Mouse (Mus musculus) cerebellum, adult 8-10 months (tissue): ENCODE measurements around the gene Lgr5.

Experiments used
- DNase-seq: peaks from one replicate; pipeline ENCODE4 v3.0.0; 2022

Lgr5 gene

DNA sequence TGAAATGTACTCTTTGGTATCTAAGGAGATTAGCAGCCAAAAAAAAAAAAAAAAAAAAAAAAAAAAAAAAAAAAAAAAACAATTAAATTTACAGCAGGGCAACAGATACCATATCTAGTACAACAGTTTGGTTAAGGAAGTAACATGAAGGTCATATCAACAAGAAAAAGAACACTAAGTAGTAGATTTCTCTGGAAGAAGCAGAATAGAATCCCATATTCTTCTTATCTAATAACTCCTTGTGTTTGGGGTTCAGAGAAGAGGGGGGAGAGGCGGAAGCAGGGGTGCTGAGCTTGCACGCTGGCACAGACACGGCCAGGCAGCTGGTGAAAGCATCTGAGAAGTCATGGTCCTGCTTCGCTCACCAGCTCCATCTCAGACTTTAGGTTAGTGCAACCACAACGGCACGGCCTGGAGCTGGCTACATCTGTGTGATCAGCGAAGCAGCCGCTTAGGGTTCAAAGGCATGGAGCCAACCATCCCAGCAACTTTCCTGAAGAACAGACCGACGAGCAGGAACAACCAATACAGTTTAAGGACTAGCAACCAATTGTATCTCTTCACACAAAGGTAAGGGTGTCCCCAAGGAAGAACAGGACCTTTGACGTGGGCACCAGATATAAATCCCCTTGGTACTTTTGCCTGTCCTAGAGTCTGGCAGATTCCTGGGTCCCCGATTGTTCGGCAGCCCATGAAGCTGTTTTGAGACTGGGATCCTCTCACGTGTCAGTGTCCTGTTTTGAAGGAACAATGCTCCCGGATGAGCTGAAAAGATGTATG is 17.7 kb downstream of the Lgr5 start, which contains the start of gene A930009A15Rik:
Gene A930009A15Rik (plus strand): TSS at position 275 of the 780 bp plus-strand sequence.
- DNase-seq = no peak

DNA sequence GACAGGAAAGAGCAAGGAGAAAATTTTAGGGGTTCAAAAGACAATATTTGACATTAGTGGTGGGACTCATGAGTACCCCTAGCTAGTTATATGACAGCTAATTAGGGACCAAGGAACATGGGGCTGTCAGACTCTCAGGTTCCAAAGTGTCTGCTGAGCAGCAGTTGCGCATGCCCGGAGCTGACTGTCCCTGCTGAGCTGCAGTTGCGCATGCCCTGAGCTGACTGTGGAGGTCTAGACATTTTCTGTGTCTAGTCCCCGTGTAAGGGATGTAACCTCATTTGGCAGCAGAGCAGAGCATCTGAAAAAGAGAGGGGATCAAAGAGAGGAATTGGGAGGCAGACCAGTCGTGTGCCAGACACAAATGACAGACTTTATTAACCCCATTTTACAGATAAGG is 23.6 kb downstream of the Lgr5 start:
- no peak for DNase-seq

DNA sequence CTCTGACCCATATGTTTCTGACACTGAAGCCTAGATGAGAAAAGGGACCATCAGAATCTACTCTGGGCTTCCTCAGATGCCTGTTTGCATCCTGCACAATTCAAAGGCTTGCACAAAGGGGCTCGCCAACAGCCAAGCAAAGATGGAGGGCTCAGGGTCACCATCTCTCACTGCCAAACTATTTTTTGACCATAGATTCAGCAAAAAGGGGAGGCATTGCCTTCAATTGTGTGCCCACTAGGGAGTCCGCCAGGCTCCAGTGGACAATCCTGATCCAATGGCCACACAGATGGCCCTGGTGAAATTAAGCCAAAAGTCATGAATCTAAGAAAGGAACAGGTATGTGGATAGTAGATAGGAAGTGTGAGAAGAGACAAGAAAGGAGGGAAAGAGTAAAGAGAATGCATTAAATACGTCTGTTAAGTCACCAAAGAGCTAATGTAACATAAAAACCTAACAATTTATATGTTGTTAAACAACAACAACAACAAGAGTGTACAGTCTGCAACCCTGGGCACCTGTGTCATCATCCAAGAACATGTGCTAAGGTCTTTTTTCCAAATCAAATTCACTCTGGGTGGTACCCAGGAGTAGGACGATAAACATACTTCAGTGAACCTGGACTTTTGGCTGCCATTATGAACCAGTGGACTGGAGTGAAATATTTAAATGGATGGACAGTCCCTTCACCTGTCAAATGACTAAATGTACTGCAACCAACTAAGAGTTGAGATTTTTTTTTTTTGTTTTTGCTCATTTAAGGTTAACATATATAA is 24.5 kb downstream of the Lgr5 start:
- DNase-seq = peak; percentile 50

DNA sequence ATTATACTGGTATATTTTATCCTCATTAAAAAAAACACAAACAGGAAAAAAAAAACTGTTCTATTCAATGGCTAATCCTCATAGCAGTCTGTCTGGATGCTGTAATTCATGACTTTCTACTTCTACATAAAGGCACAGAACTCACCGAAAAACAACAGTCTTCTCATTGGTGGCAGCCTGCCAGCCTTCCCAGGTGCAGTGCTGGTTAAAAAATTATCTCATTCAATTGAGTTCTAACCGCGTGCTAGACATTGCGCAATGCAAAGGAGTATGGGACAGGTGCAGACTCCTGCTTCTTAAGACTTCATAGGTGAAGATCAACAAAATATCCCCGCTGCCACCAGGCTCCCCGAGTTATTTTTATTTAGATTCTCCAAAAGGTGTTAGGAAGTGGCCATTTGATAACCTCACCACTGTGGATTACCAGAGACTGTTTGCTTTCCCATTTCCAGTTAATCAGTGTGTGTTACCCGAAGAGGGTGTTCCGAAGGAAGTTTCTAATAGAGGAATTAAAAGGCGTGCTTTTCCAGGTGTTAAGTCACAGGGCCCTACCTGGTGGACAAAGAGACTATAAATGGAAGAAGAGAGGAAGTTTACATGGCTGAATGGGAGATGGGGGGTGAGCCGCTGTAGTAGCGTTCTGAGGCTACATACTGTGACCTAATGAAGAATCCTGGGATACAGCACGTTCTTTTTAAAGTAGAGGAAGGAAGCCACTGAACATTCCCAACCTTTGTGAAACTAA is 26.3 kb downstream of the Lgr5 start:
- DNase-seq = peak; percentile 33

DNA sequence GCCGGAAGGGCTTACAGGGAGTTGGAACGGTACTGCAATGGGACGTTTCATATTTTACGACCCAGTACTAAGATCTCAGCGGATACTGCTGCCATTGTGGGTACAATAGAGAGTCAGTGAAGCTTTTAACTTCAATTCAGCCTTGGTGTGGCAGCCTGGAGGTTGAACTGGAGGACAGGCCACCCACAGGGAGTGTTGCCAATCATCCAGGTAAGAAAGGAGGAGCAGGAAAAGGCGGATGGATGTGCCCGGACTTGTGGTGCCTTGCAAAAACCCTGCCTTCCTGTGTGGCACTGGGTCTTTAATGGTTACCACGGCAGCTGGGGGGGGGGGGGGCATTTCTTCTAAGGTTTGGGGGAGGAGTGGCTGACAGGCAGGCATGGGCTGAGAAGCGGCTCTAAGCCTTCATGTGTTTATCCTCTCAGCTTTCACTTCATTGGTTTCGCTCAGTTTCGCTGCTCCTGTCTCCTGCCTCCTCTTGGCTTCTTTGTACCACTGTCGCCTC is 30.8 kb downstream of the Lgr5 start:
- DNase-seq = no peak

DNA sequence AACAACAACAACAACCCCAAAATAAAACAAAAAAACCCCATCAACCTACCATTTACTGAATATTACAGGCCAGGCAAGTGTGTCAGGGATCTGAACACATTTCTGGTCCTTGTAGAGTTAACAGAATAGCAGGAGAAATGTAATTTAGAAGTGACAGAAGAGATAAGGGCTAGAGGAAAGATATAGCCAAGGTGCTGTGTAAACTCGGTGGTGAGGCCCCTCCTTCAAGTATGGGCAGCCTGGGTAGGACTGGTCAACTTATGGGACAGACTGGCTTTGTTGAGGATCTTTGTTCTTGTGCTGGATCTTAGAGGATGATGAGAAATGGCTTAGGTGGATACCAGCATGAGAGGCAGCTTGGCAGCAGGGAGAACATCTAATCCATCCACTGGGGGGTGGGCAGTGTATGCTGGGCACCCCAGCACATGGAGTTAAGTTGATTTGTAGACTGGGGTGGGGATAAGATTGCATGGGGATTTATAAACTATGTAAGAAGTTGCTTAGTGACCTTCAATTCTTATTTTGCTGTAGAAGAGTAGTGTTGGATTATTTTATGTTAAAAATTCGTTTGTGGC is 32.3 kb downstream of the Lgr5 start:
- DNase-seq = no peak

DNA sequence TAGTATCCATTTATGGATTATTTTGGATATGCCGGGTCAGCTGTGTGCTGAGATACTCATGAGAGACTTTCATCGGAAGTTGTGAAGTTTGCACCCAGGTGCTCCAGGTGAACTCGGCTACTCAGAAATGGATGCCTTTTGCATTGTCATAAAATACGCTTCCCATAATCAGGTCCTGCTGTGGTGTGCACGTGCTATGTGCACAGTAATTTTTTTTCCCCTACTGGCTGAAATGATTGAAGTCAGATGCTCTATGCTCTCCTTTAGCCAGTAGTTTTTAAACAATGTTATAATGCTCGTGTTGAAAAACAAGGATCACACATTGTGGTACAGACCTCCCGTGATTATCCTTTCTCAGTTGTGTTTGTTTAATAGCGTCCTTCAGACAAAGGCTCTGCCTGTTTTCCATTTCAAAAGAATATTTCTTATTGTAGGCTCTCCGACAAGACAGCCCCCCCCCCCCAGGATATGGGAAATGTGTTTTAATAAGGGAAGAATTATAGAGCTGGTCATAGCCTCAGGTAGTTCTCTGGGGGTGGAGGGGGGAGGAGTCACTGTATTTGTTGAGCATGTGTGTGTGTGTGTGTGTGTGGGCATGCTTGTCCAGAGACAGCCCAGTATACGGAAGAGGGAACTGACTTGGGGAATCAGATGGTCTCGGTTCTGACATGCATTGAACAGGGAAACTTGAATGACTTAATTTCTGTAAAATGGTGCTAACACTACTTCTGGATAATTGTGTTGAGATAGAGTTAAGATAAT is 34.0 kb downstream of the Lgr5 start:
- no peak for DNase-seq

DNA sequence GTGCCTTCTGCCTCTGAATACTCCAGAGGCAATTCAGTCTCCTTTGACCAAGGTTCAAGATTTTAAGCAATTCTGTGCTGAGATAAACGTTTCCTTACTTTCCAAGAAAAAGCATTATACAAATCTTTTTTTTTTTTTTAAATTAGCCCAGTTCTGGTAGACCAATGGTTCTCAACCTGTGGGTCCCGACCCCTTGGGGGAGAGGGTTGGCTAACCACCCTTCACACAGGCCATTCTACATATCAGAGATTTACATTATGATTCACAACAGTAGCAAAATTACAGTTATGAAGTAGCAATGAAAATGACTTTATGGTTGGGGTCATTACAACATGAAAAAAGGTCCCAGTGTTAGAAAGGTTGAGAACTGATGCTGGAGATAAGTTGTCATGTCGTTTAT is 36.5 kb downstream of the Lgr5 start:
- no peak for DNase-seq

DNA sequence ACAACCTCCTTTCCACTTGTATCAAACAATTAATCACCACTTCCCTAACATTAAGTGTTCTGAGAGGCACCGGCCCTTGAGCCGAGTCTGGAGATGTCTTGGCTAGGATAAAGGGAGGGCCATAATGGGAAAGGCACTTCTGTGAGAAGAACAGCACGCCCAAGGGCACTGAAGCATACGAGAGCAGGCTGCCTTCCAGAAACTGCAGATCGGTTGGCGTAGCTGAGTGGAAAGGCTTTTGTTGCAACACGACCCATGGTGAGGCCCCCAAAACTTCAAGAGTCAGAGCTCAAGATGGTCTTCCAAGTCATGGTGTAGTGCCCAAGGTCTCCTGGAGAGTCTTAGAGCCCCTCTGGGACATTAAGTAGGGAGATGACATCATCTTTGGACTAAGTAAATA is 37.3 kb downstream of the Lgr5 start:
- DNase-seq = no peak

DNA sequence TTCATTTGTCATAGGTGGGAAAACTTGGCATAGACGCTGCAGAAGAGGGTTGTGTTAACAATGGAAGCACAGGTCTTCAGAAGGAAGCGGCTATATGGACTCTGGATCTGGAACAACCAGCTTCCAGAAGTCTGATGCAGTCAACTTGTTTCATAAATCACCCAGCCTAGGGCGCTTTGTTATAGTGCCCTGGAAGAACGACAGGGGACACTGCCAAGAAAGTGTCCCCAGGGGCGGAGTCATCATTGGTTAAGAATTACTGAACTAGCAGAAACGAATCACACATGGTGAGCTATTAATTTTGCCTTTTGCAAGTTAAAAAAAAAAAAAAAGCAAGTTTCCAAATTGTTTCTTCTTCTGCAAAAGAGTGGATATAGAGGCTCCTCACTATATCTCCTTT is 44.7 kb downstream of the Lgr5 start:
- no peak for DNase-seq

DNA sequence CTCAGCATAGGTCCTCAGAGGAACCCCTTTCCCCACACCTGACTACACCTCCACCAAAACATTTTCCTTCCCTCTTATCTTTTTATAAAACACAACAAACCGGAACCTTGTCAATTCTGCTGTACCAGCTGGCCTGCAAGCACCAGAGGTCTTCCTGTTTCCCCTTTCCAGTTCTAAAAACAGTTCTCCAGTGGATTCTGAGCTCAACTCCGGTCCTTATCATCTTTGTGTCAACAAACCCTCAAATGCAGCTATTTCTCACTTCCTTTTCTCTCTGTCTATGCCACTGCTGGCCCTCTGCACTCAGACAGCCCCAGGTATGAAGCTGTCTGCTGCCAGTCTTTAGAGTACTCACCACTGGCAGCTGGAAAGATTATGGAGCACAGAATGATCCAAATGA is 56.8 kb downstream of the Lgr5 start:
- DNase-seq = no peak

DNA sequence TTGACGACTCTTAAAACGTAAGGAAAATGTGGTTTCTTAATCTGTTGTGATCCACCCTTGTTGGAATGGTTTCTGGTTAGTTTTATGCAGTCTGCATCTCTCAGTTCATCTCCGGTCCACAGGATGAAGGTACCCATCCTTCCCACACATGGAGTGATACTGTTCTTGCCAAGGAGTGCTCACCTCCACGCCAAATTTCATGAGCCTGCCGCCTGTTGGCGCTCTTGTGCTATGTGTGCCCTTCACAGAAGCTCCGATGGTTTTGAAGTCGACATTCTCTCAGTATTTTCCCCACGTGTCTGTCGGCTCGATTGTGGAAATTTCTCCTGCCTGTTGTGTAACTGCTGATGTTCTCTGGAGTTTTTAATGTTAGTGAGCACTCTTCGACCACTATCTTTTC is 57.8 kb downstream of the Lgr5 start:
- peak; percentile 18 for DNase-seq

DNA sequence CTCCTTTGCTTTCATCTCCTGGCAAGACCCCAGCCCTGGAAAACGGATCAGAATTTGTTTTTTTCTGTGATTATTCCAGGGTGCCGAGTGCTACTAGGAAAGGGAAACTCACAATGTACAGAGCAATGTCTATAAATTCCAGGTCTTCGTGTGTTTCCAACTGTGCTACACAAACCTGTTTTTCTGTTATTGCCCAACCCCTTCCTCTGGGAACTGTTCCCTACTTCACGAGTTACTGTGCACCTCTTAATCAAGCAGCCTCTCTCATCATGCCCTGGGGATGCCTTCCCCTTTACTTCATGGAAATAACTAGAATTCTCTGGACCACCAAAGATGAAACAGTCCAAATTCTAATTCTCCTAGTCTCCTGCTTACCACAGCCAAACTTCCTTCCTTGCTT is 58.7 kb downstream of the Lgr5 start:
- no peak for DNase-seq

DNA sequence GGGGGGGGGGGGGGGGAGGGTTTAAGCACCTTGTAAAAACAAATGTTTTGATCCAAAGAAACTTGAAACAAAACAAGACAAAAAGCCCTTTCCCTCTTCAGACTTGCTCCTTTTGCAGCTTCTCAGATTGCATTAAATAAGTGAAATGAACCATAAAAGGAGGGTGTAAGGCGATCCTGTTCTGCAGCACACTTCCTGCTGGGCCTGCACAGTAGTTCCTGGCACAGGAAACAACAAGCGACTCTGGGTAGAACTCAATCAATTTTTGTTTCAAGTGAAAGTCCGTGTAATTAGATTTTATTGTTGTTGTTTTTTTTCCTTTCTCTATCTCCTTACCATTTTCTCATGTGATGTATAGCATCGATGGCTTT is 66.5 kb downstream of the Lgr5 start:
- no peak for DNase-seq

DNA sequence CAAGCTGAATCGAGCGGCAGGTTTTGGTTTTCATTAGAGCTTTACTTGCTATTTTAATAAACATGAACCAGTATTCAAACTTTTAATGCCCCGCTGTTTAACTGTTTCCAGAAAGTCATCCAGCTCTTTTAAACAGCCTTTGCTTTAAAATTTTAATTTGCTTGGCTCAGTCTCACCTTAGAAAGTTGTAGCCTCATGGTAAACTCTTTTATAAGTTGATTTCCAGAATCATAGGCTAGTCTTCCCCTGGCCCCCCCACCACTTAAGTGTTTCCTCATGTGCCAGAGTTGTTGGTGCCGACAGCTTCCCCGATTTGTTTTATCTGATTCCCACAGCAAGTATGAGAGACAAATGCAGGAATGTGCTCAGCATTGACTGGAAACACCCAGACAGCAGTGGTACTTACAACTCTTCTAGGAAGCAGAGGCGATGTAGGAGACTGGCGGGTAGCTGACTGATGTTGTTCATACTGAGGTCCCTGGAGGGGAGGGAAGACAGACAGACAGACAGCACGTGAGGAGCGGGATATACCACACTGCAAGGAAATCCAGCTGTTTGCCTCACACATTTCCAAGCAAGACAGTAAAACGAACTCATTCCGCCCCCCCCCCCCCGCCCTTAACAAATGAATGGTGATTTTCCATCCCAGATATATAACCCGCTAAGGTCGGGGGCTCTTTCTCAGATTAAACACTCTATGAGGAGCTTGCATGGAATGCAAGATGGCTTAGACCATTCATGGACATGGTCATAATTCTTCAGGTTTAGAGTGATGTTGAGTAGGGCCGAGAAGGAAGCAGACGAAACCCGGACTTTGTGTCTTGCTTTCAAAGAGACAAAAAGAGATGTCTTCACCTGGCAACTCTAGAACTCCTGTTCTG is 67.1 kb downstream of the Lgr5 start:
- DNase-seq = no peak

DNA sequence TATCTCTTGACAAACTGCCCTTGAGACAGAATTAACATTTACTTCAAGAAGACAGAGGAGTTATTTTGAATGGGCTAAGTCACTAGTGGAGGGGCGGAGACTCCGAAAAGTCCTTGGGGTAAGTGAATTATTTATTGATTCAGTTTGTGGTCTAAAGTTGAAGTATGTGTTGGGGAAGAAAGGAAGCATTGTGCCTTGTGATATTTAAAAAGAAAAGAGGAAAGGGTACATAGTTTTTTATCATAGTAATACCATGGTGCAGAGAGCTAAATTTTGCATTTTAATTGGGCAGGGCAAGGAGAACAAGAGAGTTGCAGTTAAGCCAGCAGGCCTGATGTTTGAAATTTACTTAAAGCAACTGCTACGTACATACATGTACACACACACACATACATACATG is 68.7 kb downstream of the Lgr5 start:
- no peak for DNase-seq

DNA sequence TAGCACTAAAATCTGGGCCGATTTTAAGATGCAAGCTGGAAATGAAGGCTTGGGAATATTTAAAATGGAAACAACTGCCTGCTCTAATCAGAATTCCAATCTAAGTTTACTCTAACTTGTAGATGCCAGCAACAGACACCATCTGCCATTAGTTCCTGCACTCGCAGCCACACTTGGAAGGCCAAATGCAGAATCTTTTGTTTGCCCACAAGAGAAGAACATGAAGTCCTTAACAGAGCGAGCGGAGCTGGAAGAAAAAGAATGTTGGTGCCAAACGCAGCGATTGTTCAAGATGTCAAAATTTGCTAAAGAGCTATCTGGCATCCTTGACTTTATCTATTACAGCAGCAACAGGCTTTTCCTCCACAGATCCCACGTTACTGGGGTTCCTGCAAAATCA is 72.1 kb downstream of the Lgr5 start:
- no peak for DNase-seq

DNA sequence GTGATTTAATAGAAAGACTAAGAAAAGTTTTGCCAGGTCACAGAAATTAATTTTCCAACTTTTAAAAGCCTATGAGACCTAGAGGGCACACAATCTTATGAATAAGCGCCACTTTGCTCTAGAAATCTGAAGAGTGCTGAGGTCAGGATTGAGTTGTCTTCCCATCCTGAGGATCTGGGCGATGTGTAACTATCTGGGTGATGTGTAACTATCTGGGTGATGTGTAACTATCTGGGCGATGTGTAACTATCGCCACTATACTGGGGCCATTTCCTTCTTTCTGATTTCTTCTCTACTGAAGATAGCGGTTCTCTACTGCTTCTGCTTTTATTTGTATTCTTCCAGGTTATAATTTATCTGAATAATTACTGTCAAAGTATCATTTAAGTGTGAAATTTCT is 76.6 kb downstream of the Lgr5 start:
- no peak for DNase-seq

DNA sequence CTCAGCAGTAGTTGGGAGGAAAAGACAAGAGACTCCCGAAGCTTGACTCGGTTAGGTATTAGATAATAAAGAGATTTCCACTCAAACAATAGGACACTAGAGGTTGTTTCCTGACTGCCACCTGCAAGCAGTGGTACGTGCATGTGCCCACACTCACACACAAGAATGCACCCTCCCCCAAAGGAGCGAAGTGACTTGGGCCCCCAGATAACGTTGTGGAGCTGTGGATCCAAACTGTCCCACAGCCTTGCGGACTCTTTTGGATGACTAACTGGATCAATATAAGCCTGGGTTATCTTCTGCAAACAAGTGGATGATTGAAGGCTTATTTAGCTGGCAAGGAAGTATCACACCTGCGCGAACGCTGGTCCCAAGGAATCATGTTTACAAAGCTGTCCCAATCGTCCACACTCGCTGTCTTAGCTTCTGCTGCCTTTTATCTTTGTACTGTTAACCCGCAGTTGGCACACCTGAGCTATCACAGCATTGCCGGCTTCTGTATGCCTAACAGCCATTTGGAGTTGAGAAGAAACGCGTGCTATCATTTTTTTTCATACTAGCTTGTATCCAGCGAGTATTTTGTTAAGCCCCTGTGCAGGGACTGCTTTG is 81.8 kb downstream of the Lgr5 start:
- DNase-seq = no peak

DNA sequence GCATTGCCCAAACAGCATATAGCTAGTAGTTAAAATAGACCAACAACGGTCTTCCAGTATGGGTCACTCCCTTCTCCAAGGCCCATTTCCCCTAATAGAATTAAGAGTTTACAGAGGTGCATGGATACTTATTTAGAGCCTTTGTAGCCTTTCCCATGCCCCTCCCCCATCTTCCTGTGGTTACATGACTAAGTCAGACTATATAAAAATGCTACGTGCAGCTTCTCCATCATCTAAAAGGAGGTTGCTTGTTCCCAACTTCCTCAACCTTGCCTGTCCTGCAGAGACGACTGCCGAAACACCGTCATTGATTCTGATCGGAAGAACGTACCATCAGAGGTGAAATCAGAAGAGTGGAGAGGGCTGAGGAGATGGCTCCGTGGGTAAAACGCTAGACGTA is 82.4 kb downstream of the Lgr5 start:
- DNase-seq = no peak

DNA sequence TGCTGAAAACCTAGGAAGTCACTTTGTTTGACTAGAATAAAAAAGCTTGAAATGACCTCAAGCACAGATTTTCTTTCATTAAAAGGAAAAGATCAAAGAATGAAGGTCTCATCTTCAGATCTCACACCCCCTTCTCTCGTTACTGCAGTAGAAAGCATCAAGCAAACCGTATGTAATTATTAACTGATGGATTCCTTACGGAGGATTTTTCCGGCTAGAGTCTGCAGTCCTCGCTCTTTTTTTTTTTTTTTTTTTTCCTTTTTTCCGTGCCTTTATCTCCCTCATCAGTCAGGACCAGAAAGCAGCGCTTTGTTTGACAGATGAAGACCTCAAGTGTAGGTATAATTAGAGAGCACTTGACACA is 93.8 kb downstream of the Lgr5 start:
- DNase-seq = no peak
